Mouse (Mus musculus): ENCODE data around the gene Gm12355.

Gm12355 gene

GRCm38 (mm10) chr11:98581286-98582029, 44.0 kb downstream of the Gm12355 start:
- DNase-seq, result no peak

GRCm38 (mm10) chr11:98580301-98581121, 45.0 kb downstream of the Gm12355 start:
- DNase-seq, result no peak

- DNase-seq, result no peak
These were observed 47.7 kb downstream of the Gm12355 start for GRCm38 (mm10) chr11:98577776-98578175.

All from cerebellum, postnatal 14 days (tissue).